Mouse (Mus musculus) left cerebral cortex, postnatal 36 days (tissue): ENCODE measurements around the gene Igf1r. TPM values are rescaled to one million over a fixed set of nuclear protein-coding genes. Genes with fewer than 3 reads are reported as not detected.
A peak's percentile ranks its signal among the peaks of the same experiment; 100 is the strongest.

Source experiments
- DNase-seq, 2 experiments: peaks; one replicate each; pipeline ENCODE4 v3.0.0; 2021 to 2022; ENCODE audit warnings: low spot score in 2 of 2, mixed read lengths in 1 of 2
- intact Hi-C: fragments of 180-260 bp; cut with DNase I; formaldehyde crosslinking; loops from one replicate; pipeline ENCODE4 v1.15.1; 2025
- total RNA-seq, 2 experiments: library from RNA; stranded (reverse); gene quantifications; 2 replicates each; pipeline ENCODE4 v1.2.3; 2021

Igf1r gene
- total RNA-seq, 2 experiments from 2014 or later, result 38.4 to 62.0 TPM

GRCm38 (mm10) chr7:68028167-68028566 is 75.5 kb downstream of the Igf1r start:
- intact Hi-C loops, result loop anchor here (10.0 kb wide), 1 partner anchor 53 kb away; no protein-coding TSS in a partner anchor

GRCm38 (mm10) chr7:68030846-68031245 is 78.2 kb downstream of the Igf1r start:
- no peak for DNase-seq
- intact Hi-C loops, result no loop called here

More at GRCm38 (mm10) chr7:68028167-68028566, 75.5 kb downstream of the Igf1r start:
- DNase-seq, result no peak

GRCm38 (mm10) chr7:68036527-68036926 is 83.9 kb downstream of the Igf1r start:
- DNase-seq, result no peak
- intact Hi-C loops, result no loop called here

GRCm38 (mm10) chr7:68038846-68039245 is 86.2 kb downstream of the Igf1r start:
- no peak for DNase-seq
- intact Hi-C loops, result no loop called here

GRCm38 (mm10) chr7:68039550-68039949 is 86.9 kb downstream of the Igf1r start:
- intact Hi-C loops, result no loop called here
- no peak for DNase-seq

- DNase-seq, result no peak
- intact Hi-C loops, result no loop called here
These were observed 92.0 kb downstream of the Igf1r start for GRCm38 (mm10) chr7:68044621-68045020.

- intact Hi-C loops, result no loop called here
- DNase-seq, result no peak
These were observed 94.5 kb downstream of the Igf1r start for GRCm38 (mm10) chr7:68047152-68047551.

GRCm38 (mm10) chr7:68048532-68048931 is 95.9 kb downstream of the Igf1r start:
- peak in 1 of 2 experiments; percentile 50 for DNase-seq
- intact Hi-C loops, result no loop called here

GRCm38 (mm10) chr7:68049048-68049447 is 96.4 kb downstream of the Igf1r start:
- intact Hi-C loops, result no loop called here
- no peak for DNase-seq

GRCm38 (mm10) chr7:68053002-68053624 is 100.5 kb downstream of the Igf1r start:
- no peak for DNase-seq
- intact Hi-C loops, result loop anchor here (5.0 kb wide), 1 partner anchor 44 kb away; no protein-coding TSS in a partner anchor

- intact Hi-C loops, result loop anchor here (5.0 kb wide), 1 partner anchor 43 kb away; no protein-coding TSS in a partner anchor
- DNase-seq, result no peak
These were observed 101.9 kb downstream of the Igf1r start for GRCm38 (mm10) chr7:68054498-68054897.

- intact Hi-C loops, result loop anchor here (5.0 kb wide), 1 partner anchor 42 kb away; no protein-coding TSS in a partner anchor
- DNase-seq, result no peak
These were observed 102.3 kb downstream of the Igf1r start for GRCm38 (mm10) chr7:68054956-68055355.

- intact Hi-C loops, result no loop called here
- DNase-seq, result no peak
These were observed 104.4 kb downstream of the Igf1r start for GRCm38 (mm10) chr7:68057010-68057409.

GRCm38 (mm10) chr7:68059690-68060089 is 107.1 kb downstream of the Igf1r start:
- intact Hi-C loops, result no loop called here

GRCm38 (mm10) chr7:68061434-68061833 is 108.8 kb downstream of the Igf1r start:
- no peak for DNase-seq
- intact Hi-C loops, result no loop called here

More at GRCm38 (mm10) chr7:68059690-68060089, 107.1 kb downstream of the Igf1r start:
- no peak for DNase-seq

GRCm38 (mm10) chr7:68062170-68062848 is 109.7 kb downstream of the Igf1r start:
- intact Hi-C loops, result no loop called here
- no peak for DNase-seq

- DNase-seq, result no peak
- intact Hi-C loops, result no loop called here
These were observed 110.2 kb downstream of the Igf1r start for GRCm38 (mm10) chr7:68062849-68063208.

- intact Hi-C loops, result no loop called here
- no peak for DNase-seq
These were observed 111.1 kb downstream of the Igf1r start for GRCm38 (mm10) chr7:68063711-68064110.

- intact Hi-C loops, result no loop called here
- DNase-seq, result no peak
These were observed 111.5 kb downstream of the Igf1r start for GRCm38 (mm10) chr7:68064120-68064519.

GRCm38 (mm10) chr7:68064647-68065362 is 112.2 kb downstream of the Igf1r start:
- intact Hi-C loops, result no loop called here
- DNase-seq, result no peak
